Mouse (Mus musculus) embryo, embryonic 11.5 days (tissue): ENCODE measurements around the gene Pdxp.

Experiments
- DNase-seq: peaks from one replicate; pipeline ENCODE4 v3.0.0-alpha.2; 2012; ENCODE audit warnings: low read depth, low spot score

The Pdxp gene

GRCm38 (mm10) chr15:78927788-78928457 lies 14.2 kb downstream of the Pdxp start:
- no peak for DNase-seq

- DNase-seq, result no peak
Measured at GRCm38 (mm10) chr15:78928539-78928938, 14.8 kb downstream of the Pdxp start.

GRCm38 (mm10) chr15:78930192-78930706 lies 16.5 kb downstream of the Pdxp start:
- no peak for DNase-seq

GRCm38 (mm10) chr15:78930801-78931426 lies 17.2 kb downstream of the Pdxp start:
- DNase-seq, result no peak

GRCm38 (mm10) chr15:78931577-78931976 lies 17.9 kb downstream of the Pdxp start:
- no peak for DNase-seq

- peak; percentile 83 for DNase-seq
Measured at GRCm38 (mm10) chr15:78934784-78935320, 21.1 kb downstream of the Pdxp start, which contains the start of gene Nol12. TSS of gene Nol12 (plus strand) at chr15:78934933.

- DNase-seq, result no peak
Measured at GRCm38 (mm10) chr15:78936403-78936802, 22.7 kb downstream of the Pdxp start.

- no peak for DNase-seq
Measured at GRCm38 (mm10) chr15:78937311-78937710, 23.6 kb downstream of the Pdxp start.

GRCm38 (mm10) chr15:78937963-78938362 lies 24.2 kb downstream of the Pdxp start:
- DNase-seq, result no peak

- DNase-seq, result no peak
Measured at GRCm38 (mm10) chr15:78940325-78940724, 26.6 kb downstream of the Pdxp start.

- peak; percentile 63 for DNase-seq
Measured at GRCm38 (mm10) chr15:78942663-78943062, 28.9 kb downstream of the Pdxp start.

GRCm38 (mm10) chr15:78946232-78946631 lies 32.5 kb downstream of the Pdxp start:
- DNase-seq, result no peak

- peak; percentile 81 for DNase-seq
Measured at GRCm38 (mm10) chr15:78947657-78948056, 33.9 kb downstream of the Pdxp start, which contains the start of gene Triobp. TSS of gene Triobp (plus strand) at chr15:78947724.

- DNase-seq, result no peak
Measured at GRCm38 (mm10) chr15:78948152-78948725, 34.5 kb downstream of the Pdxp start.

- DNase-seq, result no peak
Measured at GRCm38 (mm10) chr15:78948883-78949282, 35.2 kb downstream of the Pdxp start.

- no peak for DNase-seq
Measured at GRCm38 (mm10) chr15:78955663-78956062, 41.9 kb downstream of the Pdxp start.

GRCm38 (mm10) chr15:78956351-78956750 lies 42.6 kb downstream of the Pdxp start:
- DNase-seq, result no peak

- no peak for DNase-seq
Measured at GRCm38 (mm10) chr15:78957021-78957420, 43.3 kb downstream of the Pdxp start.

GRCm38 (mm10) chr15:78959537-78959936 lies 45.8 kb downstream of the Pdxp start:
- DNase-seq, result no peak

GRCm38 (mm10) chr15:78960088-78960487 lies 46.4 kb downstream of the Pdxp start:
- no peak for DNase-seq

- peak; percentile 50 for DNase-seq
Measured at GRCm38 (mm10) chr15:78962885-78963284, 49.2 kb downstream of the Pdxp start.
